Mouse (Mus musculus): ENCODE measurements around the gene Bmp2. TPM values are rescaled to one million over a fixed set of nuclear protein-coding genes. Genes with fewer than 3 reads are reported as not detected.

The Bmp2 gene
- polyA plus RNA-seq, 1 experiment from 2014 or later: 24.8 TPM

GRCm38 (mm10) chr2:133533073-133533472, 18.9 kb upstream of the Bmp2 start:
- Histone ChIP-seq H3K4me3 (no peak overlapping the region), H3K27me3 (no peaks in the 10 kb centered on the region), H3K9ac (no peak overlapping the region), H3K27ac (no peak overlapping the region), H3K4me2 (no peak overlapping the region), H3K36me3 (no peaks in the 10 kb centered on the region), H3K9me3 (no peaks in the 10 kb centered on the region), H3K4me1 (no peaks in the 10 kb centered on the region)
- WGBS: 48% methylated on average over 3 of the region's 3 CpGs
- ATAC-seq (ENCODE audit: insufficient number of reproducible peaks, low FRiP score, low TSS enrichment, low read depth): no peak

GRCm38 (mm10) chr2:133535481-133535880, 16.5 kb upstream of the Bmp2 start:
- H3K4me2 ChIP-seq: no peak overlapping the region
- H3K36me3 ChIP-seq: no peaks in the 10 kb centered on the region
- H3K27ac ChIP-seq: no peak overlapping the region
- no peak for ATAC-seq (ENCODE audit: insufficient number of reproducible peaks, low FRiP score, low TSS enrichment, low read depth)
- no peaks in the 10 kb centered on the region for H3K4me1 ChIP-seq
- no peak overlapping the region for H3K4me3 ChIP-seq
- H3K9ac ChIP-seq: no peak overlapping the region
- WGBS: 78% methylated on average over 9 of the region's 9 CpGs
- H3K9me3 ChIP-seq: no peaks in the 10 kb centered on the region
- no peaks in the 10 kb centered on the region for H3K27me3 ChIP-seq

DNA sequence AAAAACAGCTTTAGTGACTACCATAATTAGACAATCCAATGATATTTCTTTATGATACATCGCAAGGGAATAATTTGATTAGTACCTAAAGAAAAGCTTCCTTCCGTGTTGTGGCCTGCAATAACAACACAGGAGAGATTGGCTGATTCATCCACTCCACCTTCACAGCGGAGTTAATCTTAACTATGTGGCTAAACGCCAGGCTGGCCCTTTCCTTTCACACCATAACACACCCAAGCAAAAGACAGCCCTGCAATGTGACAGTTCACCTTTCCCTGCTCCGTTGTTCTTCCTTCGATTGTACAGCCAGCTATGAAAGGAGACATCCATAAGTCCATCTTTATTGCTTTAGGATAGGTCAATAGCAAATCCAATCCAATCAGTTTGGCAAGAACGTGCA, 15.1 kb upstream of the Bmp2 start:
- no peak overlapping the region for H3K4me3 ChIP-seq
- H3K4me2 ChIP-seq: no peak overlapping the region
- WGBS: 82% methylated on average over 7 of the region's 7 CpGs
- no peak for ATAC-seq (ENCODE audit: insufficient number of reproducible peaks, low FRiP score, low TSS enrichment, low read depth)
- no peaks in the 10 kb centered on the region for H3K27me3 ChIP-seq
- no peak overlapping the region for H3K9ac ChIP-seq
- H3K36me3 ChIP-seq: no peaks in the 10 kb centered on the region
- H3K9me3 ChIP-seq: no peaks in the 10 kb centered on the region
- no peak overlapping the region for H3K27ac ChIP-seq
- no peaks in the 10 kb centered on the region for H3K4me1 ChIP-seq

- 76% methylated on average over 1 of the region's 1 CpGs for WGBS
- Histone ChIP-seq H3K36me3 (no peaks in the 10 kb centered on the region), H3K4me2 (no peak overlapping the region), H3K9ac (no peak overlapping the region), H3K4me3 (no peak overlapping the region), H3K4me1 (no peaks in the 10 kb centered on the region), H3K27ac (no peak overlapping the region), H3K9me3 (no peaks in the 10 kb centered on the region), H3K27me3 (no peaks in the 10 kb centered on the region)
- no peak for ATAC-seq (ENCODE audit: insufficient number of reproducible peaks, low FRiP score, low TSS enrichment, low read depth)
Observed at GRCm38 (mm10) chr2:133540702-133541101, 11.3 kb upstream of the Bmp2 start.

DNA sequence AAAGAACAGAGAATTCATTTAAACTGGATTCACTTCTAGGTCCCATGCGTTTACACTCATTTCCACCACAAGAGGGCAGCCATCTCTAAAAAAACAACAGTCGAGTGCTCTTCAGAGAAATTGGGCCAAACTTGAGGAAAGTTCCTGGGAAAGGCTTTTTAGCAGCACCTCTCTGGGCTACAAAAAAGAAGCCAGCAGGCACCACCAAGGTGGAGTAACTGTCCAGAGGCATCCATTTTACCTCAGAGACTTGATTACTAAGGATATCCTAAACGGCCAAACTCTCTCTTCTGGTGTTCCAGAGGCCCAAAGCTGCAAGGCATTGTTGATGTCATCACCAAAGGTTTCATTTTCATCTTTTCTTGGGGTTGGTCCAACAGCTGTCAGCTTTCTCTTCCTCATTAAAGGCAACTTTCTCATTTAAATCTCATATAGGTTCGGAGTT, 1.7 kb upstream of the Bmp2 start:
- ATAC-seq (ENCODE audit: insufficient number of reproducible peaks, low FRiP score, low TSS enrichment, low read depth): no peak
- peaks cover 10% of the 10 kb centered on the region; the same call in 1 of the 2 replicates for H3K27me3 ChIP-seq
- 12% methylated on average over 4 of the region's 4 CpGs for WGBS
- H3K4me2 ChIP-seq: 0 out of 2 replicates have a peak overlapping the region, but pooled peaks have one; percentile 12
- no peak overlapping the region for H3K9ac ChIP-seq
- no peaks in the 10 kb centered on the region for H3K36me3 ChIP-seq
- H3K27ac ChIP-seq: no peak overlapping the region
- H3K9me3 ChIP-seq: no peaks in the 10 kb centered on the region
- no peak overlapping the region for H3K4me3 ChIP-seq
- peaks cover 31% of the 10 kb centered on the region for H3K4me1 ChIP-seq

DNA sequence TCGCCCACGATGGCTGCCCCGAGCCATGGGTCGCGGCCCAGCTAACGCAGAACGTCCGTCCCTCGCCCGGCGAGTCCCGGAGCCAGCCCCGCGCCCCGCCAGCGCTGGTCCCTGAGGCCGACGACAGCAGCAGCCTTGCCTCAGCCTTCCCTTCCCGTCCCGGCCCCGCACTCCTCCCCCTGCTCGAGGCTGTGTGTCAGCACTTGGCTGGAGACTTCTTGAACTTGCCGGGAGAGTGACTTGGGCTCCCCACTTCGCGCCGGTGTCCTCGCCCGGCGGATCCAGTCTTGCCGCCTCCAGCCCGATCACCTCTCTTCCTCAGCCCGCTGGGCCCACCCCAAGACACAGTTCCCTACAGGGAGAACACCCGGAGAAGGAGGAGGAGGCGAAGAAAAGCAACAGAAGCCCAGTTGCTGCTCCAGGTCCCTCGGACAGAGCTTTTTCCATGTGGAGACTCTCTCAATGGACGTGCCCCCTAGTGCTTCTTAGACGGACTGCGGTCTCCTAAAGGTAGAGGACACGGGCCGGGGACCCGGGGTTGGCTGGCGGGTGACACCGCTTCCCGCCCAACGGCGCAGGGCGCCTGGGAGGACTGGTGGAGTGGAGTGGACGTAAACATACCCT, 995 bp downstream of the Bmp2 start:
- peak; percentile 37; the same call in 1 of the 2 replicates for ATAC-seq (ENCODE audit: insufficient number of reproducible peaks, low FRiP score, low TSS enrichment, low read depth)
- Histone ChIP-seq H3K4me2 (peak overlapping the region; percentile 90), H3K9me3 (no peaks in the 10 kb centered on the region), H3K4me1 (peaks cover 32% of the 10 kb centered on the region), H3K4me3 (peak overlapping the region; percentile 74), H3K27me3 (peaks cover 10% of the 10 kb centered on the region; the same call in 1 of the 2 replicates), H3K36me3 (no peaks in the 10 kb centered on the region), H3K9ac (peak overlapping the region; percentile 77), H3K27ac (peak overlapping the region; percentile 73)
- 2% methylated on average over 48 of the region's 48 CpGs for WGBS

DNA sequence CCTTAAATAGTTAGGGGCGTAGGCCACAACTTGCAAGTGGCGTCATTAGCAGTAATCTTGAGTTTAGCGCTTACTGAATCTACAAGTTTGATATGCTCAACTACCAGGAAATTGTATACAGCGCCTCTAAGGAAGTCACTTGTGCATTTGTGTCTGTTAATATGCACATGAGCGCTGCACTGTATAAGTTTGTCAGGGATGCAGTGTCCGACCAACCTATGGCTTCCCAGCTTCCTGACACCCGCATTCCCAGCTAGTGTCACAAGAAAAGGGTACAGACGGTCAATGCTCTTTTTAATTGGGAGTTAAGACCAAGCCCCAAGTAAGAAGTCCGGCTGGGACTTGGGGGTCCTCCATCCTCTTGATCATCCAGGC, 1.9 kb downstream of the Bmp2 start:
- peak overlapping the region; percentile 90 for H3K4me2 ChIP-seq
- H3K4me3 ChIP-seq: peak overlapping the region; percentile 74
- peaks cover 10% of the 10 kb centered on the region; the same call in 1 of the 2 replicates for H3K27me3 ChIP-seq
- H3K4me1 ChIP-seq: peaks cover 32% of the 10 kb centered on the region
- H3K27ac ChIP-seq: peak overlapping the region; percentile 34; the same call in 1 of the 2 replicates
- peak overlapping the region; percentile 54 for H3K9ac ChIP-seq
- ATAC-seq (ENCODE audit: insufficient number of reproducible peaks, low FRiP score, low TSS enrichment, low read depth): no peak
- H3K9me3 ChIP-seq: no peaks in the 10 kb centered on the region
- no peaks in the 10 kb centered on the region for H3K36me3 ChIP-seq
- 15% methylated on average over 9 of the region's 9 CpGs for WGBS

GRCm38 (mm10) chr2:133554286-133555021, 2.5 kb downstream of the Bmp2 start:
- Histone ChIP-seq H3K9ac (peak overlapping the region; percentile 54), H3K9me3 (no peaks in the 10 kb centered on the region), H3K27ac (peak overlapping the region; percentile 34), H3K27me3 (peaks cover 10% of the 10 kb centered on the region; the same call in 1 of the 2 replicates), H3K4me2 (peak overlapping the region; percentile 90), H3K4me3 (peak overlapping the region; percentile 74), H3K36me3 (no peaks in the 10 kb centered on the region), H3K4me1 (peaks cover 32% of the 10 kb centered on the region)
- 1% methylated on average over 55 of the region's 55 CpGs for WGBS
- peak; percentile 73 for ATAC-seq (ENCODE audit: insufficient number of reproducible peaks, low FRiP score, low TSS enrichment, low read depth)

DNA sequence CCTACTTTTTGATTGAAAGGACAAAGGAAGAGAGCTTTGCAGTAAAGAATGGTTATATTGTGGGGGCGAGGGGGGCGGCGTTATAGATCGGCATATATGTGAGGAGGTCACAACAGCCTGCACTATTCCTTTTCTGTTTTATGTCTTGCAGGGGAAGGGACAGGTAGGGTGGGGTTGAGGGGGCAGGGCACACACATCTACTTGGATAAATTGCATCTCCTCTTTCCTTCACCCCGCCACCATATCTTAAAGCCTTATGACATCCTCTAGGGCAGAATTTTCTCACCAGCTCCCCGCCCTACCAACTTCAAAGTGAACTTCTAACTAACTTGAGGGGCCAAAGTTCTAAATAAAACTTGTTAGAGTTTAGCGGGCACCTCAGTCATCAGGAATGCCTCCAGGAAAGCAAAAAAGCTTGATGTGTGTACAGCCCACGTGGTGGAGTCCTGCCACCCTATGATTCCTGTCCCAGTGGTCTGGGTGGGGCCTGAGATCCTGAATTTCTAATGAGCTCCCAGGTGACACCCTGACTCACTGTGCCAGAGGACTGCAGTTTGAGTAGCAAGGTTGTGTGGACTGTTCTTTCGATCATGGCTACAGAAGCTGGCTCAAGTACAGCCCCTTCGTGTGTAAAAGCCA, 12.4 kb downstream of the Bmp2 start:
- ATAC-seq (ENCODE audit: insufficient number of reproducible peaks, low FRiP score, low TSS enrichment, low read depth): no peak
- Histone ChIP-seq H3K4me3 (no peak overlapping the region), H3K4me2 (no peak overlapping the region), H3K4me1 (peaks cover 33% of the 10 kb centered on the region), H3K9me3 (no peaks in the 10 kb centered on the region), H3K27ac (no peak overlapping the region), H3K36me3 (peaks cover 18% of the 10 kb centered on the region; the same call in 1 of the 2 replicates), H3K27me3 (no peaks in the 10 kb centered on the region), H3K9ac (no peak overlapping the region)
- WGBS: 45% methylated on average over 10 of the region's 10 CpGs

GRCm38 (mm10) chr2:133565424-133565823, 13.5 kb downstream of the Bmp2 start:
- no peak overlapping the region for H3K4me3 ChIP-seq
- ATAC-seq (ENCODE audit: insufficient number of reproducible peaks, low FRiP score, low TSS enrichment, low read depth): no peak
- no peak overlapping the region for H3K9ac ChIP-seq
- H3K4me2 ChIP-seq: no peak overlapping the region
- H3K36me3 ChIP-seq: peaks cover 15% of the 10 kb centered on the region; the same call in 1 of the 2 replicates
- no peak overlapping the region; the same call in 1 of the 2 replicates for H3K27ac ChIP-seq
- WGBS: 78% methylated on average over 5 of the region's 5 CpGs
- H3K9me3 ChIP-seq: no peaks in the 10 kb centered on the region
- peaks cover 33% of the 10 kb centered on the region for H3K4me1 ChIP-seq
- H3K27me3 ChIP-seq: no peaks in the 10 kb centered on the region

DNA sequence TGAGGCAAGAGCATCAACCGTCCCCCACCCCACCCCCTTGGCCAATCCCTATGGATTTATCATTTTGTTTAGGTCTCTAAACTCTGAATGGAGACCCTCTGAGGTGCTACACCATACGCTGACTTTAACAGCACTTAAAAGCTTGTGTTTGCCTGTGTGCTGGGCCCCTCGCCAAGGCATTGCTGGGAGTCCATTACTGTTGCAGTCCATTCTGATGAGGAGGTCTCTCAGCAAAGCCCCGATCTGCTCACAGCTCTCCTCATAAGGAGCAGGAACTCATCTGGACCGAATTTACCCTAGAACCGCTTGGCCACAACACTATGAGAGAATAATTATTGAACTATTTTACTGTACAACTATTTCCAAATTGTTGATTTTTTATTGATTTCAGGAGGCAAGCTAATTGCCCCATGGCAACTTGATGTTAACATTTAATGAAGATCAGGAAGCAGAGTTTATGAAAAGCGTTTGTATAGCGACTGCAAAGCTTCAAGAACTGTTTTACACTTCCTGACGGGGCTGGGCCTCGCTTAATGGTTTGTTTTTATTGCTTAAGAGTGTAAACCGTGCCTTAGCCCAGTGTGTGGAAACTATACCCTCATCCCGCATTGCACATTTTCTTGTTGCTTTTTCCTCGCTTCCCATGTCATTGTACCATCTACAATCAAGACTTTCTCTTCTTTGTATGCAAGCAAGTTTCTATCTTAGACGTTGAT, 14.2 kb downstream of the Bmp2 start:
- Histone ChIP-seq H3K27ac (peak overlapping the region; percentile 71), H3K27me3 (no peaks in the 10 kb centered on the region), H3K4me2 (peak overlapping the region; percentile 7; the same call in 1 of the 2 replicates), H3K9ac (no peak overlapping the region), H3K36me3 (peaks cover 9% of the 10 kb centered on the region; the same call in 1 of the 2 replicates), H3K4me3 (no peak overlapping the region), H3K4me1 (peaks cover 33% of the 10 kb centered on the region), H3K9me3 (no peaks in the 10 kb centered on the region)
- peak; percentile 75 for ATAC-seq (ENCODE audit: insufficient number of reproducible peaks, low FRiP score, low TSS enrichment, low read depth)
- WGBS: 23% methylated on average over 14 of the region's 14 CpGs

Measured in limb, embryonic 15.5 days (tissue).